7 mouse cellular contexts compared by ENCODE assay signal in genomic region chr10:80159561-80160454, GRCm38 (mm10). TPM values are rescaled to one million over a fixed set of nuclear protein-coding genes. Genes with fewer than 3 reads are reported as not detected.
DNase-seq lines count a peak whose midpoint lies in the region; ATAC-seq lines count a peak whose summit lies in the region.

No protein-coding gene starts in this region.

- H3K36me3 ChIP-seq in intestine, embryonic 14.5 days (ENCODE audit: control insufficient read depth, insufficient read depth, low read length) = peaks cover 29% of the 10 kb centered on the region
- peaks cover 29% of the 10 kb centered on the region for H3K36me3 ChIP-seq in midbrain, embryonic 10.5 days

- peaks cover 83% of the 10 kb centered on the region for H3K4me1 ChIP-seq in intestine, embryonic 14.5 days (replicated peaks; ENCODE audit: control insufficient read depth, insufficient read depth, low read length)
- peaks cover 98% of the 10 kb centered on the region for H3K4me1 ChIP-seq in midbrain, embryonic 10.5 days

- 0 out of 2 replicates have a peak overlapping the region, but pooled peaks have one; percentile 10 for H3K9ac ChIP-seq in intestine, embryonic 14.5 days (ENCODE audit: low read length)

- H3K4me3 ChIP-seq in intestine, embryonic 14.5 days (ENCODE audit: low read depth, low read length) = peak overlapping the region; percentile 36
- peak overlapping the region; percentile 51 for H3K4me3 ChIP-seq in midbrain, embryonic 10.5 days

- H3K4me2 ChIP-seq in intestine, embryonic 14.5 days (ENCODE audit: low read length) = peak overlapping the region; percentile 65

- intact Hi-C loops in gastrocnemius, postnatal 14 days (cut with DNase I; ENCODE audit: low total_unique reads) = no loop called here
- intact Hi-C loops in left cerebral cortex, postnatal 25 days (cut with DNase I) = no loop called here

- DNase-seq in adrenal gland, adult (ENCODE audit: inconsistent age in 2 of 2, low spot score in 1 of 2) = peak; percentile 100
- DNase-seq in embryo, embryonic 10.5 days (ENCODE audit: low spot score) = peak; percentile 99
- peak; percentile 99 for DNase-seq in gastrocnemius, postnatal 14 days
- peak; percentile 97 for DNase-seq in intestine, embryonic 14.5 days (ENCODE audit: low spot score)
- DNase-seq in left cerebral cortex, postnatal 25 days (ENCODE audit: low spot score in 2 of 2) = peak; percentile 99
- peak; percentile 97 for DNase-seq in midbrain, embryonic 10.5 days (ENCODE audit: low spot score)
- peak; percentile 99 for DNase-seq in right cerebral cortex, postnatal 4 days

- peak overlapping the region; percentile 84 for H3K27ac ChIP-seq in intestine, embryonic 14.5 days (ENCODE audit: low read depth)
- peak overlapping the region; percentile 88 for H3K27ac ChIP-seq in midbrain, embryonic 10.5 days (replicated peaks)

- H3K27me3 ChIP-seq in intestine, embryonic 14.5 days (replicated peaks; ENCODE audit: control insufficient read depth, insufficient read depth, low read length) = no peaks in the 10 kb centered on the region
- peaks cover 9% of the 10 kb centered on the region for H3K27me3 ChIP-seq in midbrain, embryonic 10.5 days (ENCODE audit: low read depth, poor library complexity, severe bottlenecking)

- WGBS in intestine, embryonic 14.5 days = under 1% methylated on average over 54 of the region's 55 CpGs
- under 1% methylated on average over 55 of the region's 55 CpGs for WGBS in midbrain, embryonic 10.5 days

- H3K9me3 ChIP-seq in intestine, embryonic 14.5 days (ENCODE audit: control insufficient read depth, low read length) = no peaks in the 10 kb centered on the region
- H3K9me3 ChIP-seq in midbrain, embryonic 10.5 days (replicated peaks) = no peaks in the 10 kb centered on the region

- ATAC-seq in intestine, embryonic 14.5 days (replicated peaks; ENCODE audit: low FRiP score, low TSS enrichment, low read depth) = peak; percentile 75

RNA-seq across cellular contexts. Expression of gene Cirbp, which starts 6.0 kb away (rescaled TPM):
- total RNA-seq in gastrocnemius, postnatal 14 days (2021) = 10 to 100 TPM; 41.4 to 41.5 TPM
- 76.4 and 81.6 TPM in 2 replicates for polyA plus RNA-seq in intestine, embryonic 14.5 days (2014; fragmentation: Nextera tagmentation; extraction: Ambion mirVana)
- total RNA-seq in left cerebral cortex, postnatal 25 days (2021) = 10 to 100 TPM; 77.3 to 90.1 TPM
- polyA plus RNA-seq in midbrain, embryonic 10.5 days (2016; fragmentation: Nextera tagmentation; extraction: Ambion mirVana) = 91.8 and 135 TPM in 2 replicates

RNA-seq across cellular contexts. Expression of gene Midn, which starts 11.7 kb away (rescaled TPM):
- 10 to 100 TPM; 40.3 to 43.6 TPM for total RNA-seq in gastrocnemius, postnatal 14 days (2021)
- 25.5 and 28.9 TPM in 2 replicates for polyA plus RNA-seq in intestine, embryonic 14.5 days (2014; fragmentation: Nextera tagmentation; extraction: Ambion mirVana)
- total RNA-seq in left cerebral cortex, postnatal 25 days (2021) = 10 to 100 TPM; 74.3 to 98.7 TPM
- 17.8 and 19.7 TPM in 2 replicates for polyA plus RNA-seq in midbrain, embryonic 10.5 days (2016; fragmentation: Nextera tagmentation; extraction: Ambion mirVana)

RNA-seq across cellular contexts. Expression of gene 1600002K03Rik, which starts 12.9 kb away (rescaled TPM):
- total RNA-seq in gastrocnemius, postnatal 14 days (2021) = 1 to 10 TPM; 3.3 to 4.2 TPM
- polyA plus RNA-seq in intestine, embryonic 14.5 days (2014; fragmentation: Nextera tagmentation; extraction: Ambion mirVana) = 15.8 and 16.7 TPM in 2 replicates
- 1 to 10 TPM; 6.7 to 7.6 TPM for total RNA-seq in left cerebral cortex, postnatal 25 days (2021)
- 10.6 and 11.2 TPM in 2 replicates for polyA plus RNA-seq in midbrain, embryonic 10.5 days (2016; fragmentation: Nextera tagmentation; extraction: Ambion mirVana)

RNA-seq across cellular contexts. Expression of gene Cbarp, which starts 19.2 kb away (rescaled TPM):
- total RNA-seq in gastrocnemius, postnatal 14 days (2021) = 1 to 10 TPM; 1.6 TPM
- 7.1 and 8.5 TPM in 2 replicates for polyA plus RNA-seq in intestine, embryonic 14.5 days (2014; fragmentation: Nextera tagmentation; extraction: Ambion mirVana)
- total RNA-seq in left cerebral cortex, postnatal 25 days (2021) = 100 to 1,000 TPM; 487 TPM
- polyA plus RNA-seq in midbrain, embryonic 10.5 days (2016; fragmentation: Nextera tagmentation; extraction: Ambion mirVana) = 7.8 and 9.3 TPM in 2 replicates

RNA-seq across cellular contexts. Expression of gene Efna2, which starts 19.5 kb away (rescaled TPM):
- total RNA-seq in gastrocnemius, postnatal 14 days (2021) = under 1 TPM; 0.58 to 0.98 TPM
- polyA plus RNA-seq in intestine, embryonic 14.5 days (2014; fragmentation: Nextera tagmentation; extraction: Ambion mirVana) = 10.2 and 12.2 TPM in 2 replicates
- total RNA-seq in left cerebral cortex, postnatal 25 days (2021) = 1 to 10 TPM; 9.2 to 9.9 TPM
- 56.6 and 64.5 TPM in 2 replicates for polyA plus RNA-seq in midbrain, embryonic 10.5 days (2016; fragmentation: Nextera tagmentation; extraction: Ambion mirVana)

Comparison
In these comparisons a context has a peak if more than half of its experiments do, and no peak if none do; other contexts are left out.
1. Peak in every context shown above with its lines: DNase-seq, ATAC-seq, H3K4me3 ChIP-seq and H3K27ac ChIP-seq.